Mouse (Mus musculus): ENCODE measurements around the gene Arhgef10l. TPM values are rescaled to one million over a fixed set of nuclear protein-coding genes. Genes with fewer than 3 reads are reported as not detected.

Gene Arhgef10l
- polyA plus RNA-seq, 1 experiment from 2014 or later, result 13.8 TPM

DNA sequence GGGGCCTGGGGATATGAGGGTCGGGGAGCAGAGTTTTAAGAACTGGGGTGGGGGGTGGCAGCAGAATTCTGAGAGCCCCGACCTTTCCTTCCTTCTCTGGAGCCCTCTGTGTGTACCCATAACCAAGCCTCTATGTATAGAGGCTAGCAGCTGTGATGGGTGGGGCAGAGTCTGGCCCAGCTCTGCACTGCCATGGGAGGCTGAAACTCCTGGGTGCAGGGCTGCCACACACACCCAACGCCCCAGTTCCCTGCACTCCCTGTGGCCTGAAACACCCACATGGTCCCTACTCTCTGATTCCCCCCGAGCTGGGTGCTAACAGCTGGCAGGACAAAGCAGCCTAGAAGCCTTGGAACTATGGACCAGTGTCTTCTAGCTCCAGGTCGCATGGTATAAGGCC lies 107.6 kb downstream of the Arhgef10l start:
- no peak for ATAC-seq (ENCODE audit: low FRiP score)
- no peak for DNase-seq (ENCODE audit: low spot score)
- Histone ChIP-seq H3K9ac (ENCODE audit: low read depth, low read length) (no peak overlapping the region), H3K4me2 (replicated peaks; ENCODE audit: low read depth, low read length) (no peak overlapping the region), H3K27me3 (ENCODE audit: control insufficient read depth, insufficient read depth, low read length) (no peaks in the 10 kb centered on the region), H3K36me3 (ENCODE audit: control insufficient read depth, insufficient read depth, low read length) (peaks cover 19% of the 10 kb centered on the region), H3K4me1 (replicated peaks; ENCODE audit: control insufficient read depth, insufficient read depth, low read length) (no peaks in the 10 kb centered on the region; the same call in 1 of the 2 replicates), H3K27ac (ENCODE audit: low read depth, low read length) (no peak overlapping the region), H3K4me3 (ENCODE audit: low read depth, low read length) (no peak overlapping the region), H3K9me3 (ENCODE audit: control insufficient read depth, low read length) (peaks cover 6% of the 10 kb centered on the region; the same call in 1 of the 2 replicates)
- WGBS, result 84% methylated on average over 5 of the region's 5 CpGs

DNA sequence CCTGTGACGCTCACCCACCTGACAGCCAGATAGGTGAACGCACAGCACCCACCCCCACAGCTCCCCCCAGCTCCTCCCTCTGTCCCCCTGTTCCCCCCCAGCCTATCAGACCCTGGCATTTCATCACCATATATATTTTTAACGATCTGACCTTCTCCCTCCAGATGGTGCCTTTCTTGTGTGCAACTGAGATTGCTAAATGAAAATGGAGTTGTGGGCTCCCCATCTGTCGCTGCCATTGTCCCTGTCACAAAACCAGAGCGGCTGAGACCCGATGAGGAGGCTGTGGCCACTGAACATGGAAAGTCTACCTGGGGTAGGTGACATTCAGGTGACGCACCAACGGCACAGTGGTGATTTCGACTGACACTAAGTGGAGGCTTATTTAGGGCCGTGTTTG lies 109.3 kb downstream of the Arhgef10l start:
- H3K4me2 ChIP-seq (replicated peaks; ENCODE audit: low read depth, low read length), result no peak overlapping the region
- WGBS, result 81% methylated on average over 10 of the region's 10 CpGs
- DNase-seq (ENCODE audit: low spot score) (no peak), ATAC-seq (ENCODE audit: low FRiP score) (no peak)
- peak overlapping the region; percentile 37 for H3K27ac ChIP-seq (ENCODE audit: low read depth, low read length)
- H3K4me1 ChIP-seq (replicated peaks; ENCODE audit: control insufficient read depth, insufficient read depth, low read length), result no peaks in the 10 kb centered on the region; the same call in 1 of the 2 replicates
- H3K9ac ChIP-seq (ENCODE audit: low read depth, low read length), result no peak overlapping the region
- peaks cover 8% of the 10 kb centered on the region; the same call in 1 of the 2 replicates for H3K36me3 ChIP-seq (ENCODE audit: control insufficient read depth, insufficient read depth, low read length)
- H3K4me3 ChIP-seq (ENCODE audit: low read depth, low read length), result no peak overlapping the region
- H3K27me3 ChIP-seq (ENCODE audit: control insufficient read depth, insufficient read depth, low read length), result no peaks in the 10 kb centered on the region
- peaks cover under 1% of the 10 kb centered on the region; the same call in 1 of the 2 replicates for H3K9me3 ChIP-seq (ENCODE audit: control insufficient read depth, low read length)

- Histone ChIP-seq H3K4me2 (replicated peaks; ENCODE audit: low read depth, low read length) (no peak overlapping the region), H3K9me3 (ENCODE audit: control insufficient read depth, low read length) (no peaks in the 10 kb centered on the region), H3K27me3 (ENCODE audit: control insufficient read depth, insufficient read depth, low read length) (no peaks in the 10 kb centered on the region), H3K4me3 (ENCODE audit: low read depth, low read length) (no peak overlapping the region), H3K4me1 (replicated peaks; ENCODE audit: control insufficient read depth, insufficient read depth, low read length) (no peaks in the 10 kb centered on the region; the same call in none of the 2 replicates), H3K36me3 (ENCODE audit: control insufficient read depth, insufficient read depth, low read length) (peaks cover 3% of the 10 kb centered on the region; the same call in 1 of the 2 replicates), H3K9ac (ENCODE audit: low read depth, low read length) (no peak overlapping the region), H3K27ac (ENCODE audit: low read depth, low read length) (no peak overlapping the region)
- 48% methylated on average over 7 of the region's 7 CpGs for WGBS
- ATAC-seq (ENCODE audit: low FRiP score) (0 out of 2 replicates have a peak, but pooled peaks have one; percentile 35), DNase-seq (ENCODE audit: low spot score) (peak; percentile 81)
These were observed 110.5 kb downstream of the Arhgef10l start for GRCm38 (mm10) chr4:140555273-140555672.

DNA sequence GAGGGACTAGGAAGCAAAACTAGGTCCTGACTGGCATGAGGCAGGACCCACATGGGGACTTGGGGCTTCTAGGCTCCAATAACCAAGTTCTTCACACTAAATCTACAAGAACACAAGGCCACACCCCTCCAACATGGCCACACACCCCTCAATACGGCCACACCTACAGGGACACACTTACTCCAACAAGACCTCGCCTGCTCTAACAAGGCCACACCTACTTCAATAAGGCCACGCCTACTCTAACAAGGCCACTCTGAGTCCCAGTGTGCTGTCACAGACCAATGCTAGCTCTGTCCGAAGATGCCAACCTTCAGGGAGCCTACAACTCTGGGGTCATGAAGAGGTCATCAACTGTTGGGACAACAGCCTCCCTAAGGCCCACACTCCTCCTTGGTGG lies 111.3 kb downstream of the Arhgef10l start:
- Histone ChIP-seq H3K4me3 (ENCODE audit: low read depth, low read length) (no peak overlapping the region), H3K4me1 (replicated peaks; ENCODE audit: control insufficient read depth, insufficient read depth, low read length) (no peaks in the 10 kb centered on the region; the same call in none of the 2 replicates), H3K4me2 (replicated peaks; ENCODE audit: low read depth, low read length) (no peak overlapping the region), H3K9me3 (ENCODE audit: control insufficient read depth, low read length) (no peaks in the 10 kb centered on the region), H3K27me3 (ENCODE audit: control insufficient read depth, insufficient read depth, low read length) (no peaks in the 10 kb centered on the region), H3K36me3 (ENCODE audit: control insufficient read depth, insufficient read depth, low read length) (peaks cover 3% of the 10 kb centered on the region; the same call in 1 of the 2 replicates), H3K27ac (ENCODE audit: low read depth, low read length) (no peak overlapping the region), H3K9ac (ENCODE audit: low read depth, low read length) (no peak overlapping the region)
- DNase-seq (ENCODE audit: low spot score), result no peak
- 78% methylated on average over 4 of the region's 4 CpGs for WGBS
- ATAC-seq (ENCODE audit: low FRiP score), result no peak

GRCm38 (mm10) chr4:140551766-140552165 lies 114.0 kb downstream of the Arhgef10l start:
- ATAC-seq (ENCODE audit: low FRiP score) (no peak), DNase-seq (ENCODE audit: low spot score) (no peak)
- no peaks in the 10 kb centered on the region for H3K27me3 ChIP-seq (ENCODE audit: control insufficient read depth, insufficient read depth, low read length)
- H3K4me3 ChIP-seq (ENCODE audit: low read depth, low read length), result no peak overlapping the region
- H3K9ac ChIP-seq (ENCODE audit: low read depth, low read length), result no peak overlapping the region
- H3K4me1 ChIP-seq (replicated peaks; ENCODE audit: control insufficient read depth, insufficient read depth, low read length), result no peaks in the 10 kb centered on the region; the same call in none of the 2 replicates
- H3K9me3 ChIP-seq (ENCODE audit: control insufficient read depth, low read length), result no peaks in the 10 kb centered on the region
- WGBS, result 94% methylated on average over 17 of the region's 17 CpGs
- H3K36me3 ChIP-seq (ENCODE audit: control insufficient read depth, insufficient read depth, low read length), result peaks cover 3% of the 10 kb centered on the region; the same call in 1 of the 2 replicates
- no peak overlapping the region for H3K4me2 ChIP-seq (replicated peaks; ENCODE audit: low read depth, low read length)
- no peak overlapping the region for H3K27ac ChIP-seq (ENCODE audit: low read depth, low read length)

GRCm38 (mm10) chr4:140550670-140551069 lies 115.1 kb downstream of the Arhgef10l start:
- Histone ChIP-seq H3K4me1 (replicated peaks; ENCODE audit: control insufficient read depth, insufficient read depth, low read length) (no peaks in the 10 kb centered on the region; the same call in none of the 2 replicates), H3K27me3 (ENCODE audit: control insufficient read depth, insufficient read depth, low read length) (no peaks in the 10 kb centered on the region), H3K9me3 (ENCODE audit: control insufficient read depth, low read length) (no peaks in the 10 kb centered on the region), H3K36me3 (ENCODE audit: control insufficient read depth, insufficient read depth, low read length) (peaks cover 5% of the 10 kb centered on the region; the same call in 1 of the 2 replicates), H3K9ac (ENCODE audit: low read depth, low read length) (no peak overlapping the region), H3K27ac (ENCODE audit: low read depth, low read length) (no peak overlapping the region), H3K4me2 (replicated peaks; ENCODE audit: low read depth, low read length) (no peak overlapping the region), H3K4me3 (ENCODE audit: low read depth, low read length) (no peak overlapping the region)
- DNase-seq (ENCODE audit: low spot score) (no peak), ATAC-seq (ENCODE audit: low FRiP score) (no peak)
- 93% methylated on average over 6 of the region's 6 CpGs for WGBS

GRCm38 (mm10) chr4:140549975-140550374 lies 115.8 kb downstream of the Arhgef10l start:
- Histone ChIP-seq H3K4me1 (replicated peaks; ENCODE audit: control insufficient read depth, insufficient read depth, low read length) (no peaks in the 10 kb centered on the region; the same call in 1 of the 2 replicates), H3K9ac (ENCODE audit: low read depth, low read length) (no peak overlapping the region), H3K9me3 (ENCODE audit: control insufficient read depth, low read length) (no peaks in the 10 kb centered on the region), H3K4me2 (replicated peaks; ENCODE audit: low read depth, low read length) (no peak overlapping the region), H3K27me3 (ENCODE audit: control insufficient read depth, insufficient read depth, low read length) (no peaks in the 10 kb centered on the region), H3K27ac (ENCODE audit: low read depth, low read length) (no peak overlapping the region; the same call in 1 of the 2 replicates), H3K4me3 (ENCODE audit: low read depth, low read length) (no peak overlapping the region), H3K36me3 (ENCODE audit: control insufficient read depth, insufficient read depth, low read length) (peaks cover 5% of the 10 kb centered on the region; the same call in 1 of the 2 replicates)
- DNase-seq (ENCODE audit: low spot score) (no peak), ATAC-seq (ENCODE audit: low FRiP score) (no peak)
- 90% methylated on average over 12 of the region's 12 CpGs for WGBS

GRCm38 (mm10) chr4:140547488-140547887 lies 118.3 kb downstream of the Arhgef10l start:
- no peak overlapping the region for H3K9ac ChIP-seq (ENCODE audit: low read depth, low read length)
- no peak overlapping the region for H3K4me2 ChIP-seq (replicated peaks; ENCODE audit: low read depth, low read length)
- peaks cover 5% of the 10 kb centered on the region; the same call in 1 of the 2 replicates for H3K36me3 ChIP-seq (ENCODE audit: control insufficient read depth, insufficient read depth, low read length)
- 32% methylated on average over 7 of the region's 7 CpGs for WGBS
- DNase-seq (ENCODE audit: low spot score), result peak; percentile 81
- no peaks in the 10 kb centered on the region; the same call in 1 of the 2 replicates for H3K4me1 ChIP-seq (replicated peaks; ENCODE audit: control insufficient read depth, insufficient read depth, low read length)
- H3K27me3 ChIP-seq (ENCODE audit: control insufficient read depth, insufficient read depth, low read length), result no peaks in the 10 kb centered on the region
- H3K9me3 ChIP-seq (ENCODE audit: control insufficient read depth, low read length), result no peaks in the 10 kb centered on the region
- no peak overlapping the region for H3K27ac ChIP-seq (ENCODE audit: low read depth, low read length)
- H3K4me3 ChIP-seq (ENCODE audit: low read depth, low read length), result no peak overlapping the region
- ATAC-seq (ENCODE audit: low FRiP score), result peak; percentile 43; the same call in 1 of the 2 replicates

DNA sequence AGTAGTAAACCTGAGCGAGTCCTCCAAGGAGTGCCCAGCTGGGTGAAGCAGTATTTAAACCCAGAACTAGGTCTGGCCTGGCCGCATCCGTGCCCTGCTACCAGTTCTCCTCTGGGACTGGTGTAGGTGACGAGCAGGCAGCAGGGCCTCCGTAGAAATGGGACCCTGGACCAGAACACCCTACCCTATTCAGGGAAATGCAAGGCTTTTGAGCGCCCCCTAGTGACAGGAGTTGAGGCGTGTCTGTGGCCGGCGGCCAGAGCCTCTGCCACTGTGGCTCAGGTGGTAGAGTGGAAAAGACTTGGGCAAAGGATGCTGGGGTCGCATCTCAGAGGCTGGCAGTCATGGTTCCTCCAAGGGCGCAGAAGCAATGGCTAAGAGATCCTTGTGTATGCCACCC lies 126.7 kb downstream of the Arhgef10l start:
- DNase-seq (ENCODE audit: low spot score) (peak; percentile 84), ATAC-seq (ENCODE audit: low FRiP score) (0 out of 2 replicates have a peak, but pooled peaks have one; percentile 43)
- Histone ChIP-seq H3K4me1 (replicated peaks; ENCODE audit: control insufficient read depth, insufficient read depth, low read length) (no peaks in the 10 kb centered on the region), H3K4me2 (replicated peaks; ENCODE audit: low read depth, low read length) (no peak overlapping the region), H3K27me3 (ENCODE audit: control insufficient read depth, insufficient read depth, low read length) (no peaks in the 10 kb centered on the region), H3K36me3 (ENCODE audit: control insufficient read depth, insufficient read depth, low read length) (no peaks in the 10 kb centered on the region; the same call in 1 of the 2 replicates), H3K4me3 (ENCODE audit: low read depth, low read length) (no peak overlapping the region), H3K9me3 (ENCODE audit: control insufficient read depth, low read length) (no peaks in the 10 kb centered on the region), H3K27ac (ENCODE audit: low read depth, low read length) (no peak overlapping the region), H3K9ac (ENCODE audit: low read depth, low read length) (no peak overlapping the region)
- 34% methylated on average over 11 of the region's 11 CpGs for WGBS

Data from hindbrain, embryonic 11.5 days (tissue).